Mouse (Mus musculus): ENCODE results near the gene Npepl1.

- TF ChIP-seq CTCF (IDR thresholded peaks at IDR 0.05) (no peak), EP300 (IDR thresholded peaks at IDR 0.05) (no peak)
Observed at GRCm38 (mm10) chr2:174069532-174070049, 40.6 kb upstream of the Npepl1 start.
